Mouse (Mus musculus) mouse embryonic stem cell (cell line): ENCODE measurements at regions not wholly inside any gene's neighbourhood (a gene's known extent, or its start where the extent isn't known, plus 50 kb on each side); places are given as distances from the start of the nearest gene placed in this dataset.

Experiments used
- in situ Hi-C, 2 experiments: fragments of 300-500 bp; cut with MboI; formaldehyde crosslinking; loops; 1 replicate in 1 of 2; 3 replicates in 1 of 2; pipeline ENCODE4 v1.14.3; 2019 to 2020; ENCODE audit warnings: low sequenced_read_pairs in 2 of 2, low pct_unique_long_range_greater_than_20kb in 1 of 2, mixed read lengths in 1 of 2; ENCODE audit not compliant: unreplicated experiment in 1 of 2

GRCm38 (mm10) chr10:39316533-39316932 lies 52.1 kb upstream of the Fyn start:
- in situ Hi-C loops = no loop called here

GRCm38 (mm10) chr10:39315434-39316174 lies 53.1 kb upstream of the Fyn start:
- in situ Hi-C loops = no loop called here

DNA sequence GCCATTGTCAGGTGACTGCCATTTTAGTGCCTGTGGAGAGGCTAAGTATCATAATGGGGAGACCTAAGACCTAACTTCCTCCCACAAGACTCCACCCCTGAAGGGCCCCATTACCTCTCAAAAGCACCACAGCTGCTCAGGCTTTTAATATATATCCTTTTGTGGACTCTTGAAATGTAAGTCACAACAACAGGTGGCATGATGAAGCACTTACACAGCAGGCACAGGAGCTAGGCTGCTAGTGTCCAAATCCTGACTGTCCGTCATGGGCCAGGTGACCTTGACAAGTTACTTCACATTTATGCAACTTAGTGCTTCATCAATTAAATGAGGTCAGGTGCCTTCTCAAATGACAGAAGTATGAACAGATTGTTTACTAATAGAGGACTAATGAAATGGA lies 57.2 kb upstream of the Fyn start:
- in situ Hi-C loops = no loop called here

GRCm38 (mm10) chr10:39308535-39308934 lies 60.1 kb upstream of the Fyn start:
- in situ Hi-C loops = no loop called here

- in situ Hi-C loops = no loop called here
Observed at GRCm38 (mm10) chr10:39292703-39293496, 75.8 kb upstream of the Fyn start.

DNA sequence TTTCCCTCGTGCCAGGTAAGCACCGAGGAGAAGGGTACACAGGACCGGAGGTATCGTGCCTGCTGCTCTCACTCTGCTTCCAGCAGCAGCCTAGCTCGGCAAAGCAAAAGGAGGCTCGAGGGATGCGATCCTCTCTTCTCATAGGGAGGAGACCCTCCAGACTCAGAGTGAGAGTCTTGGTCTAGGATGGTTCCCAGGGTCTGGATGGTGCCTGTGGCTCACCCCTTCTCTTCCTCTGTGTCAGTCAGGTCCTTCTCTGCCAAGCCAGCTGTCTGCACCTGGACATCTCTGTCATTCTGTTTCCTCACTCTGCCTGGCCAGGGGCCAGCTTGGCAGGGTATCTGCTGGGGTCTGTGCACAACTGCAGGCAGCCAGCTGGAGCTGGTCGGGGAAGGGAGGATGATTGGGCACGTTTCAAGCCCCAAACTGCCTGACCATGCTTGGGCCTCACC lies 76.9 kb upstream of the Fyn start:
- in situ Hi-C loops = no loop called here

- in situ Hi-C loops = no loop called here
Observed at GRCm38 (mm10) chr10:39291134-39291746, 77.4 kb upstream of the Fyn start.

DNA sequence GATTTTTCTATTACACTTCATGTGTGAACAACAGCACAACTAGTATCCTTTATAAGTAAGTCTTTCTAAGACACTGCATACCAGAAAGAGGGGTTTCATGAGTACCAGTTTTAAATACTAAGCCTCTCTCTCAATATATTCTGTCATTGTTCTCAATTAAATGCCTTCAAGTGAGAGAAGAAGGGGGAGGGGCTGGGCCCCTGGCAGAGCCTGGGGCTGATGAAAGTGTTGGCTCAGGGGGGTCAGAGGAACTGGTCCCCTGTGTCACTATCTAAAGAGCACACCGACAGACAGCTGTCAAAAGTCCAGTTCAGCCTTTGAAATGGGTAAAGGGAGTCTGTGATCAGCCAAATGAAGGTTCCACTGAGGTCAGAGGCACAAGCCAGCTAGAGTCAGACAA lies 78.4 kb upstream of the Fyn start:
- in situ Hi-C loops = no loop called here

DNA sequence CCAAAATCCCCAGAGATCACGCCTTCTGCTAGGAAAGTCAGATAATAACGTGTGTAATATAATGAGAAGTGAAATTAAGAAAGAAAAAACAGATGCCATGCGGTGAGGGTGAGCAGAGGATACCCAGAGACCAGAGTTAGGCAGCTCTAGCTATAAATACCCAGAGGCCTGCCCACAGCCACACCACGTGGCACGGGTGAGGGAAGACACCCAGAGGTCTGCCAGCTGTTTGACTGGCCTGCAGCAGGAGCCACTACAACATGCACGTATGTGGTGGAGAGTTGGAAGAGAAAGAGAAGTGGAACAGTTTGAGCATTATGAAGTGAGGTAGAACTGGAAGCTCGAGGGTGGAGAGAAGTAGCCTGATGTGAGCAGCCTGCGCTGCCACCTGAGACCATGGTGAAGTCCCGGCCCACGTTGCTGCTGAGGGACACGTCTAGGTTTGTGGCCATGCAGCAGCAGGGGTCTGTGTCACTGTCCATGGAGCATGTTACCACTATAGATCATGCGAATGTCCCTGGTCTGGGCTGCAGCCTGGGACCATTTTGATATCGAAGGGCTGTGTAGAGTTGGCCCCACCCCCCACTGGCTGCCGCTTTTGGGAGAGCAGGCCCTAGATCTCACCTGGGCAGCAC lies 88.2 kb upstream of the Fyn start:
- in situ Hi-C loops = no loop called here

DNA sequence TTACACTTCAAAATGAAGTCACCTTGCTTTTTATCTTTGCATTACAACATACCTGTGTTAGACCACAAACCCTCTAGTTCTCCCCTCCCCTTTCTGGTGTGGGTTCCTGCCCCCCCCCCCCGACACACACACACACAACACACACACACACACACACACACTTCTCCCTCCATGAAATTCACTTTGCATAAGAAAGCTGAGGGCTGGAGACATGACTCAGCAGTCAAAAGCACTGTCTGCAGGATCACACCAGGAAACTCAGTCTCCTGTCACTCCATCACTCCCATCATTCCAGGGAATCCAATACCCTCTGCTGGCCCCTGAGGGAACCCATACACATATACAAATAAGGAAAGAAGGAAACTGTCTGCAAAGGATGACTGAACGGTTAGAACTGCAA lies 94.5 kb upstream of the Fyn start:
- in situ Hi-C loops = no loop called here

DNA sequence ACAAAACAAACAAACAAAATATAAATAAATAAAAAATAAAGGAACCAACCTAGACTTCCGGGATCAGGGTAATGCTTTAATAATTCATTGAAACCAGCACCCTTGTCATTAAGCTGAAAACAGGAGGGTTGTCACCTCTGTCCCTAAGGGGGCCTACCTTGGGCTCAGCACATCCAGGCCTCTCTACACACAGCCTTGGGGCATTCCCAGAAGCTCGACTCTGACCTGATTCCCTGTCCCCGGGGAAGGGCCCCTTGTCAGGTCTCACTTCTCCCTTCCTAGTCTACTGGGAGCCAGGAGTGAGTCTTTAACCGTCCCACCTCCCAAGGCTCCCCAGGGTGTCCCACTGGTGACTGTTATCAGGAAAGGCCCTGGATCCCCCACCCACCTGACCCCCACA lies 95.2 kb upstream of the Fyn start:
- in situ Hi-C loops = no loop called here

- in situ Hi-C loops = no loop called here
Observed at GRCm38 (mm10) chr10:39272387-39272949, 96.2 kb upstream of the Fyn start.

DNA sequence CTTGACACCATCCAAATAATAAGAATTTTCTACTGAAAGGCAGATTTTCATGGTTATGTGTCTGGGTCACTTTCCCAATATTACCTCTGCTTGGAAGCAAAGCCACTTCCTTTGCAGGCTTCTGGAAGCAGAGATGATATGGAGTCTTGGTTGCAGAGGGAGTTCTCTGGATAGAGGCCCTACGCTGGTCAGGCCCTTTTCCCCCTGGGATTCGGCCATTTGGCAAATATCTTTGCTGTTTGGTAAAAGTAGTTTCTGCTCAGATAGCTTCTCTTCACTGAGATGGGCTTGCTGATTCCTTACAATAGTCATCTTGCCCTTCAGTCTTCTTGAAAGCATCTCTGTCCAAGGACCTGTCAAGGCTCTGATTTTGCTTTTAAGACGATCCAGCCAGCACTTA lies 98.2 kb upstream of the Fyn start:
- in situ Hi-C loops = no loop called here

DNA sequence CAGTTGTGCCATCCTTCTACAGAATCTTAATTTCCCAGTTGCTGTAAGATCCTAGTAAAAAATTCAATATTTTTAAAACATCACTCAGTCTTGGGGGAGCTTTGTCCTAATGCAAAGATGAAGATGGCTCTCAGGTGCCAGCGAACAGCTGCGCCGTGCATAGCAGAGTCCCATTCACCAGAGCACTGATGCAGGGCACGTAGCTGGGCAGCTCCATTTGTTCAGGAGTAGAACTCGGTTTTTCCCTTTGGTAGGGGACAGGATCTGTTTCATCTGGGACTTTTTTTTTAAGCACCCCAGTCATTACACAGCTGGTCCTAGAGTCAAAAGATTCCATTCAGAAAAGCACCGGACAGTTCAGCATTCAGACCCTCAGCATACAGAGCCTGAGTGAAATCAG lies 101.4 kb upstream of the Fyn start:
- in situ Hi-C loops = no loop called here

DNA sequence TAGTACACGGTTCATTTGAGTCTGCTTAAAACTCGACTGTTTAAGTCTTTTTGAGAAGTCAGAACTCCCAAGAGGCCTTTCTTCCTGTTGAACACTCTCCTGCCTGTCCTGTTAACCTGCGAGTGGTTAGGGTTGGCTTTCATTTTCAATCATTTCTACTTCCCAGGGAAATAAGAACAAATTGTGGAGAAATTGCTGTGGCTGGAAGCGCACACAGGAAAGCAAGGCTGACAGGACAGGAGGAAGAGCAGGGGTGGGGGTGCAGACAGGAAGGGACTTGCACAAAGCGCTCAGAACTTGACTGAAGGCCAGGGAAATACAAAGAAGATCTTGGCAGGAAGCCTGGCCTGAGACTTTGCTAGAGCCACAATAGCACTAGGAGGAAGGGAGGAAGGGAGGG lies 102.2 kb upstream of the Fyn start:
- in situ Hi-C loops = no loop called here

DNA sequence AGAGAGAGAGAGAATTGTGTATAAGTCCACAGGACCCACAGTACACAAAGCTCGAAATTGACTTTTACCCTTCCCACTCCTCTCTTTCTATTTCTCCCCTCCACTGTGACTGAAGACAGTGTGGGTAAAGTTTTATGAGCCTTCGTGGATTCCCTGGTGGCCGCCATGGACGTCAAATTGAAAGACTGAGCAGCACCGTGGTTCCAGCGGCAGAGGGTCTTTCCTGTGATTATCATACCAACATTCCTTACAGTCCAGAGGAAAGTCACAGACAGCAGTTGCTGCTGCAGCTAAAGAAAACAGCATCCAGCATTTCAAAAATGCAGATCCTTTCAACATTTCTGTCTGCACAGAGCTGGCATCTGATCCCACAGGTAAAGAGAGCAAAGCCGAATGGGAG lies 98.9 kb upstream of the Ccn6 start:
- in situ Hi-C loops = no loop called here

DNA sequence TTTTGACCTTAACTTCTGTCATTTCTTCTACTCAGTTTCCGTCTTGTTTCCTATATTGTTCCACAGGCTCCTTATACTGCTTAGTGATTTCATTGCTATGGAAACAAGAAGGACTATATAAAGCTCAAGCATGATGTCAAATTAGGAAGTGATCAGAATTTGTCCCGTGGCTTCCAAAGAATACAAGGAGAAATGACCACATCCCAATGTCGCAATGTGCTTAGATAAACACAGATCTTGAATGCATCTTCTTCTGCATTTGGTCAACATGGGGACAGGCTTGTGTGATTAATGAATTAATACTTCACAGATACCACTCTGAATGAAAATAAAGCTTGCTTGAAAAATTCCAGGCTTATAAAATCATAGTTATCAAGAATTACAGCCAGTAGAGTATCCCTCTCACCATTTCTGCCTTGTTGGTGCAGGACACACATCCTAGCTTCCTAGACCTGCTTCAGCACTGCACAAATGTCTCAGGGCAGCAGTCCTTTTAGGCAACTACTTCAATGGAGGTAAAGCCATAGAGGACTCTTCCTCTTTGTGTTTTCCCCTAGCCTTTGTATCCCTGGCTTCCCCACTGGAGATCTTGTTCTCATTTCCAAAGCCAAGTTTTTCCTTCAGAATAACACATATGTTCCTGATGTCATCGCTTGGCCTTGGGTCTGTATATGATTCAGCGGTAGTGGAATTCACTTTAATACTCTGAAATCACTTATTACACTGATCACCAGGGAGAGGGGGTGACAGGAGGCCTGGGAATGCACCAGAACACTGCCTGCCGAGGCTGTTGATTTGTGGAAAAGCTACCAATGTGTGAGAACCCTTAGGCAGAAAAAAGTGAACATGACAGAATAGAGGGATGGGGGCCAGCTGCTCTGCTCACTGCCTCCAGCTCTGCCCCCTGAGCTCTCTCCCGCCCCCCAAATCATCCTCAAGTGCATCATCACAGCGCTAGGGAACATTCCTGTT lies 97.9 kb upstream of the Ccn6 start:
- in situ Hi-C loops = no loop called here

- in situ Hi-C loops = no loop called here
Observed at GRCm38 (mm10) chr10:39260061-39260460, 96.5 kb upstream of the Ccn6 start.
